Mouse (Mus musculus) c-Kit-negative CD71-positive TER-119-positive erythroid progenitor cells, embryonic 14.5 days (primary cell): ENCODE measurements around the gene Skp2.
A peak's percentile ranks its signal among the peaks of the same experiment; 100 is the strongest.
"Not testable (repeated sequence)": the region's sequence is repeated elsewhere in the genome, so short reads cannot be mapped to it uniquely, and the experiment has no call there.

Experiments
- DNase-seq: peaks from one replicate; pipeline ENCODE4 v3.0.0-alpha.2; 2013; ENCODE audit warnings: low read depth, low spot score

The Skp2 gene

GRCm38 (mm10) chr15:9155325-9155724, at the start of gene Skp2:
Gene Skp2, minus strand, starts transcription at chr15:9155425.
- no peak for DNase-seq

- DNase-seq, result no peak
Measured at GRCm38 (mm10) chr15:9198421-9198820, 43.2 kb upstream of the Skp2 start.

GRCm38 (mm10) chr15:9192685-9193084, 37.5 kb upstream of the Skp2 start:
- DNase-seq, result not testable (repeated sequence)

GRCm38 (mm10) chr15:9189796-9190195, 34.6 kb upstream of the Skp2 start:
- no peak for DNase-seq

GRCm38 (mm10) chr15:9183995-9184394, 28.8 kb upstream of the Skp2 start:
- DNase-seq, result no peak

GRCm38 (mm10) chr15:9177038-9177437, 21.8 kb upstream of the Skp2 start:
- DNase-seq, result no peak

GRCm38 (mm10) chr15:9164125-9164524, 8.9 kb upstream of the Skp2 start:
- no peak for DNase-seq

GRCm38 (mm10) chr15:9162557-9163070, 7.4 kb upstream of the Skp2 start:
- DNase-seq, result no peak

- peak; percentile 25 for DNase-seq
Measured at GRCm38 (mm10) chr15:9140684-9141171, 14.5 kb downstream of the Skp2 start.

- peak; percentile 96 for DNase-seq
Measured at GRCm38 (mm10) chr15:9140252-9140680, 15.0 kb downstream of the Skp2 start, which contains the start of gene Lmbrd2. Gene Lmbrd2, plus strand, starts transcription at chr15:9140550.

GRCm38 (mm10) chr15:9139447-9139846, 15.8 kb downstream of the Skp2 start:
- no peak for DNase-seq

- no peak for DNase-seq
Measured at GRCm38 (mm10) chr15:9134891-9135507, 20.2 kb downstream of the Skp2 start.

- DNase-seq, result no peak
Measured at GRCm38 (mm10) chr15:9132693-9133443, 22.4 kb downstream of the Skp2 start.

GRCm38 (mm10) chr15:9131499-9131888, 23.7 kb downstream of the Skp2 start:
- DNase-seq, result no peak

GRCm38 (mm10) chr15:9130772-9131498, 24.3 kb downstream of the Skp2 start:
- DNase-seq, result no peak

- no peak for DNase-seq
Measured at GRCm38 (mm10) chr15:9127051-9127791, 28.0 kb downstream of the Skp2 start.

GRCm38 (mm10) chr15:9124856-9125255, 30.4 kb downstream of the Skp2 start:
- DNase-seq, result no peak

GRCm38 (mm10) chr15:9122989-9123388, 32.2 kb downstream of the Skp2 start:
- no peak for DNase-seq

GRCm38 (mm10) chr15:9120081-9120480, 35.1 kb downstream of the Skp2 start:
- DNase-seq, result peak; percentile 49

GRCm38 (mm10) chr15:9118852-9119251, 36.4 kb downstream of the Skp2 start:
- DNase-seq, result no peak

GRCm38 (mm10) chr15:9114599-9114998, 40.6 kb downstream of the Skp2 start:
- no peak for DNase-seq
